Mouse (Mus musculus) liver, embryonic 14.5 days (tissue): ENCODE results near the gene Litaf. TPM values are rescaled to one million over a fixed set of nuclear protein-coding genes. Genes with fewer than 3 reads are reported as not detected.

Source experiments
- ATAC-seq: fragments of 200-750 bp; cut with Nextera tagmentation; 2 replicates; pipeline ENCODE4 v1.8.0; 2017; ENCODE audit warnings: moderate number of reproducible peaks, mild to moderate bottlenecking, moderate library complexity; ENCODE audit not compliant: insufficient read depth
- DNase-seq, 3 experiments: peaks; one replicate each; pipeline ENCODE4 v3.0.0-alpha.2; 2012 to 2013; ENCODE audit warnings: low read depth in 3 of 3, low spot score in 3 of 3
- H3K27ac ChIP-seq: fragments of 300-500 bp; sonication (generic); 2 replicates; pipeline ENCODE4 v1.5.1; 2014; ENCODE audit warnings: moderate library complexity, mild to moderate bottlenecking, control low read depth, inconsistent platforms
- H3K27me3 ChIP-seq: fragments of 300-500 bp; sonication (generic); 2 replicates; pipeline ENCODE4 v1.6.1; 2014; ENCODE audit warnings: mild to moderate bottlenecking, low read length, moderate library complexity; ENCODE audit not compliant: control insufficient read depth, insufficient read depth
- H3K36me3 ChIP-seq: fragments of 300-500 bp; sonication (generic); replicated peaks from 2 replicates; pipeline ENCODE4 v1.6.1; 2014; ENCODE audit warnings: low read depth; ENCODE audit not compliant: control insufficient read depth, insufficient read depth
- H3K4me1 ChIP-seq, 2 experiments: fragments of 200-500 bp in 1 of 2; fragments of 300-500 bp in 1 of 2; sonication (generic) in 1 of 2; replicated peaks; 2 replicates each; pipeline ENCODE4 v1.6.1; 2012 to 2014; ENCODE audit warnings: antibody characterized with exemption in 1 of 2, inconsistent platforms in 1 of 2, low read length in 1 of 2; ENCODE audit not compliant: control insufficient read depth in 2 of 2, insufficient read depth in 2 of 2
- H3K4me2 ChIP-seq: fragments of 300-500 bp; sonication (generic); 2 replicates; pipeline ENCODE4 v1.6.1; 2014; ENCODE audit warnings: low read depth, mild to moderate bottlenecking, control low read depth, moderate library complexity
- H3K4me3 ChIP-seq, 2 experiments: fragments of 200-500 bp in 1 of 2; fragments of 300-500 bp in 1 of 2; sonication (generic) in 1 of 2; 2 replicates each; pipeline ENCODE4 v1.5.1; 2012 to 2014; ENCODE audit warnings: low read depth in 2 of 2, low read length in 2 of 2, mild to moderate bottlenecking in 2 of 2, control low read depth in 1 of 2, inconsistent platforms in 1 of 2, moderate library complexity in 1 of 2; ENCODE audit not compliant: insufficient read depth in 1 of 2
- H3K9ac ChIP-seq: fragments of 300-500 bp; sonication (generic); replicated peaks from 2 replicates; pipeline ENCODE4 v1.6.1; 2014; ENCODE audit warnings: mild to moderate bottlenecking, control low read depth, moderate library complexity
- H3K9me3 ChIP-seq: fragments of 300-500 bp; sonication (generic); 2 replicates; pipeline ENCODE4 v1.6.1; 2016; ENCODE audit warnings: low read length, mixed read lengths; ENCODE audit not compliant: control insufficient read depth
- CTCF ChIP-seq: IDR thresholded peaks from 2 replicates; pipeline ENCODE4 v1.5.1; 2016; ENCODE audit warnings: antibody characterized with exemption, low read depth, control low read depth
- EP300 ChIP-seq: IDR thresholded peaks from 2 replicates; pipeline ENCODE4 v1.6.1; 2016; ENCODE audit warnings: antibody characterized with exemption, low read depth
- WGBS: fragments of 180-500 bp; shearing (Covaris S2); extraction: QIAGEN DNeasy Blood & Tissue Kit; methylation state at CpG from one replicate; pipeline ENCODE4 v1.1.7; 2014; ENCODE audit not compliant: insufficient replicate concordance; 5-methylcytosine and 5-hydroxymethylcytosine counted together
- polyA plus RNA-seq, 2 experiments: library from polyadenylated mRNA; depleted of rRNA in 1 of 2; stranded (reverse) in 1 of 2; unstranded in 1 of 2; fragments of >200 nt; fragmentation: Nextera tagmentation in 1 of 2; extraction: Ambion mirVana in 1 of 2; gene quantifications; 2 replicates each; pipeline versions ENCODE4 v1.2.1 to v1.2.3; 2012 to 2014

The Litaf gene
- polyA plus RNA-seq, 2 experiments = 12.1 to 27.3 TPM

- TF ChIP-seq EP300 (no peak), CTCF (no peak)
- no peak overlapping the region for H3K9ac ChIP-seq
- 66% methylated on average over 4 of the region's 4 CpGs for WGBS
Observed at GRCm38 (mm10) chr16:10955078-10955477, 110.9 kb downstream of the Litaf start.

GRCm38 (mm10) chr16:10952881-10953280, 113.1 kb downstream of the Litaf start:
- Histone ChIP-seq H3K36me3 (no peaks in the 10 kb centered on the region), H3K4me2 (no peak overlapping the region), H3K27ac (no peak overlapping the region), H3K9ac (no peak overlapping the region), H3K27me3 (no peaks in the 10 kb centered on the region), H3K4me3 (no peak overlapping the region), H3K4me1 (0 out of 4 replicates have a peak, but pooled peaks cover 0 to 1% of the 10 kb centered on the region in 2 experiments), H3K9me3 (no peaks in the 10 kb centered on the region)
- no peak for TF ChIP-seq EP300
- no peak for TF ChIP-seq CTCF
- no peak for DNase-seq
- 63% methylated on average over 3 of the region's 3 CpGs for WGBS
- ATAC-seq = no peak

More at GRCm38 (mm10) chr16:10955078-10955477, 110.9 kb downstream of the Litaf start:
- H3K27me3 ChIP-seq = no peaks in the 10 kb centered on the region
- no peaks in the 10 kb centered on the region for H3K9me3 ChIP-seq
- H3K4me2 ChIP-seq = no peak overlapping the region
- no peak for DNase-seq
- H3K4me3 ChIP-seq = no peak overlapping the region
- no peak for ATAC-seq
- H3K27ac ChIP-seq = no peak overlapping the region
- H3K36me3 ChIP-seq = no peaks in the 10 kb centered on the region
- H3K4me1 ChIP-seq = 0 out of 4 replicates have a peak, but pooled peaks cover 0 to 1% of the 10 kb centered on the region in 2 experiments

GRCm38 (mm10) chr16:10952071-10952470, 113.9 kb downstream of the Litaf start:
- WGBS = 54% methylated on average over 2 of the region's 2 CpGs
- Histone ChIP-seq H3K9ac (no peak overlapping the region), H3K4me1 (no peaks in the 10 kb centered on the region), H3K27ac (no peak overlapping the region), H3K36me3 (no peaks in the 10 kb centered on the region), H3K27me3 (no peaks in the 10 kb centered on the region), H3K4me2 (no peak overlapping the region), H3K9me3 (no peaks in the 10 kb centered on the region), H3K4me3 (no peak overlapping the region)
- ATAC-seq (no peak), DNase-seq (no peak)
- TF ChIP-seq CTCF (no peak), EP300 (no peak)

- DNase-seq (no peak), ATAC-seq (no peak)
- Histone ChIP-seq H3K4me2 (no peak overlapping the region), H3K9me3 (no peaks in the 10 kb centered on the region), H3K9ac (no peak overlapping the region), H3K4me3 (no peak overlapping the region), H3K27ac (no peak overlapping the region), H3K27me3 (no peaks in the 10 kb centered on the region), H3K36me3 (no peaks in the 10 kb centered on the region), H3K4me1 (no peaks in the 10 kb centered on the region)
- TF ChIP-seq CTCF = peak; percentile 75
- no peak for TF ChIP-seq EP300
- WGBS = 20% methylated on average over 3 of the region's 3 CpGs
Observed at GRCm38 (mm10) chr16:10951581-10951980, 114.4 kb downstream of the Litaf start.

- Histone ChIP-seq H3K27me3 (no peaks in the 10 kb centered on the region), H3K4me3 (no peak overlapping the region), H3K4me1 (no peaks in the 10 kb centered on the region), H3K9me3 (no peaks in the 10 kb centered on the region), H3K36me3 (no peaks in the 10 kb centered on the region), H3K9ac (no peak overlapping the region), H3K4me2 (no peak overlapping the region), H3K27ac (no peak overlapping the region)
- DNase-seq (no peak), ATAC-seq (no peak)
- no peak for TF ChIP-seq EP300
- TF ChIP-seq CTCF = no peak
- 48% methylated on average over 9 of the region's 9 CpGs for WGBS
Observed at GRCm38 (mm10) chr16:10950539-10950938, 115.4 kb downstream of the Litaf start.
